Mouse (Mus musculus) G1E (cell line): ENCODE data around the gene Olfr1500.

Source experiments
- CTCF ChIP-seq: IDR thresholded peaks from 2 replicates; pipeline ENCODE4 v1.5.1; 2012; ENCODE audit warnings: low read depth, low read length, inconsistent platforms, mixed read lengths
- GATA1 ChIP-seq: IDR thresholded peaks from 2 replicates; pipeline ENCODE4 v1.6.1; 2012; ENCODE audit warnings: borderline replicate concordance, low read length, inconsistent platforms, mixed read lengths
- GATA2 ChIP-seq: IDR thresholded peaks from 2 replicates; pipeline ENCODE4 v1.6.1; 2012; ENCODE audit warnings: low read depth, low read length, inconsistent platforms, borderline replicate concordance
- POLR2AphosphoS5 ChIP-seq: IDR thresholded peaks from 2 replicates; pipeline ENCODE4 v1.6.1; 2012; ENCODE audit warnings: low read depth, low read length, inconsistent platforms; ENCODE audit not compliant: insufficient replicate concordance
- TAL1 ChIP-seq: conservative IDR thresholded peaks from 2 replicates; pipeline ENCODE4 v1.6.1; 2012; ENCODE audit warnings: low read depth, low read length, inconsistent platforms, mixed read lengths

DNA sequence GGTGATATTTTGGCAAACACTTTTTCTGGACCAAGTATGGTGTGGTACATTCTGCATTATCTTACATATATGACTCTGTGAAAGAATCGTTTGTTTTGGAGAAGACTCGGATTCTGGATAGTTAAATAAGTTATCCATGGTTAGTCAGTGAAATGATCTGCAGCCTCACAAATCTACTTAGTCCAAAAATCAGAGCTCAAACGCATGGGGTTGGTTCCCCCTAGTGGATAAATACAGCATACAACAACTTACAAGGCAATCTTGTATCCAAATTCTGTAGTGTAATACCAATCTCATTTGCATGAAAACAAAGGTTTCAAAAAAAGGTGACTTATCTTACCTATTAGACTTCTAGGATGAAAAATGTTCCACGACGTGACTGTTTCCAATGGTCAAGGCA, 11.5 kb downstream of the Olfr1500 start:
- TF ChIP-seq CTCF (no peak), GATA1 (no peak), POLR2AphosphoS5 (no peak), TAL1 (no peak), GATA2 (no peak)
